Mouse (Mus musculus) testis, postnatal 14 days (tissue): ENCODE measurements around the gene Apol8.
"Not testable (repeated sequence)": the region's sequence is repeated elsewhere in the genome, so short reads cannot be mapped to it uniquely, and the experiment has no call there.

ENCODE experiments used
- DNase-seq: peaks from one replicate; pipeline ENCODE4 v3.0.0; 2021; ENCODE audit warnings: low spot score

Gene Apol8

DNA sequence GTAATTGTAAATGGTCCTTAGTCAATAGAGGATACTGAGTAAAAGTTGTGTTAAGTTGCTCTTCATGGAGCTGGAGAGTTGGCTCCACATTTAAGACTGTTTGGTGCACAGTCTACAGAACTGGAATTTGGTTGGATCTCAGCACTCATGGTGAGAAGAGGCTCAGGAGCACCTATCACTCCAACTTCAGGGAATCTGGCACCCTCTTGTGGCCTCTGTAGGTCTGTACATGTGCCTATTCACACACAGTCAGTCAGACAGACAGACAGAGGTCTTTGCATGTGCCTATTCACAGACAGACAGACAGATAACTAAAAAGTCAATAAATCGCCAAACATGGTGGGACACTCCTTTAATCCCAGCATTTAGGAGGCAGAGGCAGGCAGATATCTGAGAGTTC lies 6.3 kb downstream of the Apol8 start:
- no peak for DNase-seq

DNA sequence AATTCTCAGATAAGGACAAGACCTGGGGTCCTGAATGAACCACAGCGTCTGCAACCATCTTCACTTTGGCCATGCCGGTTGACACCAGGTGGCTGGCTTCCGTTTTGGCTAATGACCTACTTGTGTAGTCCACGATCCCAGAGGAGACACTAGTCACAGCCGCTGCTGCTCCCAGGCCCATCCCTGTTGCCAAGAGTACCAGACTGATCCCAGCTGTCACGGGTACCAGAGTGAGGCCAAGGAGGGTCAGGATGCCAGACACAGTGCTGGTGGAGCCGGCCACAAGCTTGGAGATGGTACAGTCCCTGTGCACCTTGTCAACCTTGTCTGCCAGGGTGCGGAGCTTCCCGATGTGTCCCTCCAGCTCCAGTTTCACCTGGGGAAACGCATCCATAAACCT lies 7.1 kb downstream of the Apol8 start:
- DNase-seq, result no peak

DNA sequence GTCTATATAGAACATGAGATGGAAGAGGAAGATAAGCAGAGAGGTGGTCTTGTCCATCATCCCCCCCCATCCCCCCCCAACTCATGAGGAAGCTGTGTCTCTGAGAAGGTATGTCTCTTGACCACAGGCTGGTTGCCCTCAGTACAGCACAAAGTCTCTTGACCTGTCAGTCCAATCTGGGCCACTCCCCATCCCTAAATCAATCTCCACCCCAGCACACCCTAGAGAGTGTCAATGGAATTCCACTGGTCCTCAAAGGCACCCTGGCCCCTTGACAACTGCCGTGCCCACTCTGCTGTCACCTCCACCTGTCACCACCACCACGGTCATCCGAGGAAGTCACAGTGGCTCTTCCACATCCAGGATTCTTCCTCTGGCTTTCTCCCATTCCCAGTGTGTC lies 8.4 kb downstream of the Apol8 start:
- DNase-seq, result no peak

DNA sequence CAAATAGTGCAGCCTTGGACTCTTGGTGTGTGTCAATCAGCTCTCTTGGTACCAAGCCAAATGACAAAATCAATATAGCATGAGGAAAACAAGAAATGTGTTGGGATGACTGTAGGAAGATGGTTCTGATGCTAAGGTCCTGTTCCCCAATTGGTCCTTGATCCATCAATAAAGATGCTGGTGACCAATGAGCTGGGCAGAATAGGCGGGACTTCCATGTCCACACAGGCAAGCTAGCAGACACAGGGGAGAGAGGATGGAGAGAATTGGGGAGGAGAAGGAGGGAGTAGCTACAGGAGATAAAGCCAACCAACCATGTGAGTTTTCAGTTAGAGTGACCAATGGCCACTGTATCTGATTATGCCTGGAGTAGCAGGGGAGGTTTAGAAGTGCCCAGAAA lies 10.5 kb downstream of the Apol8 start:
- DNase-seq, result no peak

DNA sequence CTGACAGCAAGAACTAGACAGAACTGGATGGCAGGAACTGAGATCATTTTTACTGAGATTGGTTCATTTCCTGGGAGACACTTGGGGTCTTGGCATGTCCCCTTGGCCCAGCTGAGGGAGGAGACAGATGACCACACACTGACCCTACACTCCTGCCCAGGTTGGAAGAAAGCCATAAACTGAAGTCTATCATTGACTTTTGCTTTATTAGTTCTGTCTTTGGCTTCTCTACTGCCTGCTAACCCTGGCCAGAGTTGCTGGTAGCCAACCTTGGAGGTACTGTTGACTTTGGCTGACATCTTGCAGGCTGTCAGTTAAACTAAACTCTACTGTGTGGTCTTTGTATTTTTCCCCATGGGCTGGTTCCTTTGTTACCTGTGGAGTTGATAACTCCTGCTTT lies 11.7 kb downstream of the Apol8 start:
- no peak for DNase-seq

DNA sequence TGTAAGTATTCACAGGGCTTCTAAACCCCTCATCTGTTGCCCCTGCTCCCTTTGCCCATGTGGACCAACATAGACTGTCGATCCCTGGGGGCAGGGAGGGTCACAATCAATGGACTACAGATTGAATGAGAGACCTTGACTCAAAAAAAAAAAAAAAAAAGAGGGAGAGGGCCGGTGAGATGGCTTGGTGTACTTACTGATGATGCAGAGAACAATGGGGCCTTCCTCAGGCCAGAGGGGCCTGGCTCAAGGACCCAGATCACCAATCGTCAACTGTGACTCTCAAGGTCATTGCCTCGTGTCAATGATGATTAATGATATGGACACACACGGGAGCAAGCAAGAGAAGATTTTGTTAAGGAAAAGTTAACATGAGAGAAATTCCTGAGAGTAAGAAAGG lies 12.2 kb downstream of the Apol8 start:
- no peak for DNase-seq

DNA sequence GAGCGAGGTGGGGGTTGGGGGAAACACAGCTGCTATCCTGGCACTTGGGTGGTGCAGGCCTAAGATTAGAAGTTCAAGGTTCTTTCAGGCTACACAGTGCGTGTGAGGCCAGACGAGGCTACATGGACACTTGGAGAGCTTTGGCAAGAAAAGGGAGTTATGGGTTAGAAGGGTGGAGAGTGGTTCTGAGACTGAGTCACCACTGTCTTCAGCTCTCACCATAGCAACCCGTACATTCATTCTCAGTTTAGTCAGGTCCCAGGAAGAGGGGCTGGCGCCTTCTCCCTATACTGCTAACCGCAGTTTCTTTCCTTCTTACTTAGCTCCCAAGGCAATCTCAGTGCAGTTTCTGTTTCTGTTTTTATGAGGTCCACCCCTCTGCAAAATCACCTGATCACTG lies 15.2 kb downstream of the Apol8 start:
- not testable (repeated sequence) for DNase-seq

DNA sequence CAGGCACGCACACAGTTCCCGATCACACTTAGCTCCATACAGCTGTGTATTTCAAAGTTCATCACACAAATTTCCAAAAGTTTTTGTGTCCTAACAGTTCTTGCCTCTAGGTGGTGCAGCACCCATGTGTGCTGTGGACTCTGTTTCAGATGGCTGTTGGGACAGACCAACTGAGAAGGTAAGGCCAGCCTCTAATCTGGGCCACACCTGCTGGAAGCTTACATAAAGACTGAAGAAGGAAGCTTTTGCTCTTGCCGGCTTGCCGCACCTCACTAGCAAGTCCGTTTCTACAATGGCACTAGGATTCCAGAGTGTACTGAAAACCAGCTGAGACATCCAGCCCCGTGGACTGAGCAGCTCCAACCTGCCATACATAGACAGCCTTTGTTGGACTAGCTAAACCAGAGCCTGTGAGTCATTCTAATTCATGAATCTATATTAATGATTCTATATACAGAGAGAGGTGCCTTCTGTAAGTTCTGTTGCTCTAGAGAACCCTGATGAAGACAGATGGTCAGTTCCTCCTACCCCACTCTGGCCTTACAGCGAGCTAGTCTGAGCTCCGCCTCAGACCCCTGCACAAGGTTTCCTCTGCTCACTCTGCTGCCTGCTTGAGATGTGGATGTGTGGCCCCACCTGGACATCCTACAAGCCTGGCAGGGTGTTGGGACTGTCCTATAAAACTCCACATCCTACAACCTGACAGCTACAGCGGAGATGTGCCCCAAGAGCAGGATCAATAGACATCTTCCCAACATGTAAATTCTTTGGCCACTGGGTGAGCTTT lies 16.1 kb downstream of the Apol8 start:
- no peak for DNase-seq

DNA sequence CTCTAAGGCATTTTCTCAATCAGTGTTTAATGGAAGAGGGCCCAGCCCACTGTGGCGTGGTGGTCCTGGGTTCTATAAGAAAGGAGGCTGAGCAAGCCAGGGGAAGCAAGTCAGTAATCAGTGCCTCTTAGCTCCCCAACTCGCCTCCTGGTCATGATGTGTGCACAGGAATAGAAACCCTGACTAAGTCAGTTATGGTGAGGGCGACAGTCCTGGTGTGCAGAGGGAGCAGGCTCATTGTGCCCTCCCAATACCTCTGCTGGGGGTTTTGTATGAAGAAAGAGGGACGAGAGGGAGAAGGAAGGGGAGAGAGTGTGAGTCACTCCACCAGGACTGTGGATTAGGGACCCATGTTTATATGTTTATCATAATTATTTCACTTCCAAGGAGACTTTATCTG lies 22.9 kb downstream of the Apol8 start:
- not testable (repeated sequence) for DNase-seq

DNA sequence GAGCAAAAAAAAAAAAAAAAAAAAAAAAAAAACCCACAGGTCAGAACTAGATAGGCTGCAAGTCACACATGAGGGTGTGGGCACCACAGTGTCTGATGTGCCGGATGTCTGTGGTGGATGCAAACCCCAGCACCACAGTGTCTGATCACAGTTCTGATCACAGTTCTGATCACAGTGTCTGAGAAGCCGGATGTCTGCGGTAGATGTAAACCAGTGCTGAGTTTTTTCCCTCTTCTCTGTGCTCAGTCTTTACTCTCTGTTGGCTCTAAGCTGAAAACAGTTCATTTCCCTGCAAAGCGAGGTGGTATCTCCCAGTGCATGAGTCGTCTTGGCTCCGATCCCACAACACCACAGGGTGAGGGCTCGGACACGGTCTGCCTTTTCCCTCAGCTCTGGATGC lies 23.4 kb downstream of the Apol8 start:
- not testable (repeated sequence) for DNase-seq

DNA sequence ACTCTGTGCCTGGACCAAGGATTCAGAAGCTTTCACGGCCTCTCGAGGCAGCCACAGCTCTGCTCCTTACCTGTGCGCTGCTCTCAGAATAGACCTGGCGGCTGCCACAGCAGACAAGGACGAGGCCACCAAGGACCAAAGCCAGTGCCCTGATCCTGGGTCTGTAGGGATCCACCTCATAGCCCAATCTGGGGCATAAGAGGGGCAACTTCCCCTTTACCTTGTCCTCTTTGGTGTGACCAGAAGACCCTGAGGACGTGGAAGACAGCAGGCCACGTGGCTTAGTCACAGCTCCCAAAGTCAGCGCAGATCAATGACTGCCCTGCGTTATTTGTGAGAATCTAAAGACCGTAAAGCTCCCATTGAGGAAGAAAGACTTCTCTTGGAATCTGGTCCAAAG lies 24.0 kb downstream of the Apol8 start:
- DNase-seq, result not testable (repeated sequence)

DNA sequence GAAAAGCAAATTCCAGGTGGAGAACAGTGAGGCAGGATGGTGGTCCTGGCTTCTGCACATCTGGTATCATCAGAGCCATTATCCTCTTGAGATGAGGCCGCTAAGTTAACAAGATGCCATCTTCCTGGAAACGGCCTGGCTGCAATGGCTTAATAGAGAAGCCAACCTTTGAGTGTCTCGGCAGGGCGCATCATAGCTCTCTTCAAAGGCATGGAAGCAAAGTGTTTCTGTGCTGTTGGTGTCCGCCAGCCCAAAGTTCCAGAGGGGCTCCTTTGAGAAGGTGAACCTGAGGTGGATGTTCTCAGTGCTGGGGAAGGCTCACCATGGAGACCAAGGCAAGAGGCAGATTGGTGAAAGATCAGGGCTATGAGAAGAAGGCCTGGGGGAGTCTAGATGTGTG lies 25.2 kb downstream of the Apol8 start:
- DNase-seq, result no peak

DNA sequence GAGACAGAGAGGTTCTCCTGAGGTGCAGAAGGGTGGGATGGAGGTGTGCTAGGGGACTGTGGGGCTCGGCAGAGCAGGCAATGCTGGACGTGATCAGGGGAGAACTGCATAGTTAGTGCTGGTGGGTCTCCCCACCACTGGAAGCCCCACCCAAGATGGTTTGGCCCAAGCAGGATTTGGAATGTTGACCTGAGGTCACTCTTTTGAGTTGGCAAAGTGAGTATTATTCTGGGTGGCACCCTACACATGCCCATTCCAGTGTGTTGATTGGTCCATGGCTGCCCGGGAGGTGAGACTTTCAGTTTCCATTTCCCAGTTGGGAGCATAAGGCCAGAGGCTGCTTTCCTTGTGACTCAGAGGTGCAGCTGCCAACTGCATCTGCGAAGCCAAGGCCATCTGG lies 28.1 kb downstream of the Apol8 start, which contains the start of gene Apol9b:
Apol9b (plus strand) TSS at position 301 of the 400 bp plus-strand sequence.
- DNase-seq, result not testable (repeated sequence)

DNA sequence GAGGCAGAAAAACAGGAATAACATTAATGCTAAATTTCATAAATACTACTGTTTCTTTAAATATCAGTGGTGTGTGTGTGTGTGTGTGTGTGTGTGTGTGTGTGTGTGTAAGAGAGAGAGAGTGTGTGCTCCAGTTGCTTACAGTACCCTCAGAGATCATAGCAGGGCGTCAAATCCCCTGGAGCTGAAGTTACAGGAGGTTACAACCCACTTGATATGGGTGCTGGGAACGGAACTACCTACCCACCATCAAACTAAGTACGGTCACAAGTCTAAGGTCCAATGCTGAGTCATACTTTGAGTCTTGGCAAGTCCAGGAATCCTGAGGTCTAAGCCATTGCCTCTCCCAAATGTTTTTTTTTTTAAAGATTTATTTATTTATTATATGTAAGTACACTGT lies 29.1 kb downstream of the Apol8 start:
- DNase-seq, result not testable (repeated sequence)

DNA sequence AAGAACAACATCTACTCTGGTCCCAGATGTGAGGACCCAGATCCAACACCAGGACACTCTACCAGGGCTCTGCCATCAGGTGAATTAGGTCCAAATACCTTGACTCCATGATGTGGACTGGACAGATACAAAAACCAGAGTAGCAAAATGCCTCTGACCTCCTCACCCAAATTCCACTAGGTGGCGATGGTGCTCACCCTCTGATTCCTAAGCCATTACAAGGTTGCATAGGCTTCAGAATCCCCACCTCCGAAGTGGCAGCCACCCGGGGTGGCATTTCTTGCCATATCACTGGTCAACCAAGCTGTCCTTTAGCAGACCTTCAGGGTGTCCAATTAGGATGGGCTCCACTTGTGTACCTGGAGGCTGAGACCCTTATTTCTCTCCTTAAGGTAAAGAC lies 29.7 kb downstream of the Apol8 start:
- DNase-seq, result not testable (repeated sequence)

DNA sequence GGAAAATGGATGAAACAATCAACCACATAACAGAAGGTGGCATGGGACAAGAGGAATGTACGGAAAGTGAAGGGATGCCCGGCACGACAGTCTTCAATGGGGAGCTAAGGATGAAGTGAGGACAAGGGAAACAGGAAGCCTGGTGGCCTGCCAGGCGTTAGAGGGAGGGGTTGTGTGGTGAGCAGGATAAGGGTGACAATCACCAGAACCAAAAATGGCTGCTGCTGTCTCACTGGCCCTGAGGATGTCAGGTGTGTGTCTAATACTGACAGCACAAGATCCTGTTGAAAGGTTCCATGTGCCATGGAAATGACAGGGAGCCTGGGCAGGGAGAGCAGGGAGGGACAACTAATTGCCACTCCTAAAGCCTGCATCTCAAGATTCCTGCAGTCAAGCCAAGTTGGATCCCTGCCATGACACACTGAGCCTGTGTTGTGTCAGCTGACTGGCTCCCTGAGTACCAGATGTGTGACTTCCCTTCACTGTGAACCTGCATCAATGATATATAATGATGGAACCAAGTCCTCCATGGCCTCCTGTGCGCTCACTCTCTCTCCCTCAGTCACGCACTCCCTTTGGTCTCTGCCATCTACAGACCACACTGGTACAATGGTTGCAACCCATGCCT lies 31.3 kb downstream of the Apol8 start:
- DNase-seq, result not testable (repeated sequence)

DNA sequence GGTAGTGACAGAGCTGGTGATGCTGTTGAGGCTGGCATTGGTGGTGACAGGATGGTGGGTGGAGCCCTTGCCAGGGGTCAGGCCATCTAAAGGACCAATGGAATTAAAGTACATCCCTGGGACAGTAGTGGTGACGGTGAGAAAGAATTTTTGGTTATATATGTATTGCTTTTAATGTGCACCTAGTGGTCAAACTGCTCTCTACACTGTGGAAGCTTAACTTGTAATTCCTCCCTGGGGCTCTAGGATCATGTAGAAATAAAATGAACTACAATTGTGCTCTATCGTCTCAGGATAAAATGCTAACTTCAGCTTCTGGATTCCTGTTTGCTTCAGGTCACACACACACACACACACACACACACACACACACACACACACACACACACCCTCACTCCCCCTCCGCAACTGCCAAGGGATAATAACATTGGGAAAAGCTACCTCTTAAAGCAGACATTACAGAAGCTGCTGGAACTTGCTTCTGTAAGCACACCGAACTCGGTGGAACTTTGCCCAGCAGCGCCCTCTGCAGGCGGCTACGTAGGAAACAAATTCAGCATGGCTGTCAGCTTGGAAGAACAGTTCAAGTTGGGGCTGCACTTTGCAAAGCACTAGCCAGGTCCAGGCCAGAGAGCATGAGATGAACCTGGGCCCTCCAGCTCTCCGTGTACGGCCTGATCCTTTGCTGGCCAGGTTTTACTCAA lies 32.4 kb downstream of the Apol8 start:
- DNase-seq, result not testable (repeated sequence)

DNA sequence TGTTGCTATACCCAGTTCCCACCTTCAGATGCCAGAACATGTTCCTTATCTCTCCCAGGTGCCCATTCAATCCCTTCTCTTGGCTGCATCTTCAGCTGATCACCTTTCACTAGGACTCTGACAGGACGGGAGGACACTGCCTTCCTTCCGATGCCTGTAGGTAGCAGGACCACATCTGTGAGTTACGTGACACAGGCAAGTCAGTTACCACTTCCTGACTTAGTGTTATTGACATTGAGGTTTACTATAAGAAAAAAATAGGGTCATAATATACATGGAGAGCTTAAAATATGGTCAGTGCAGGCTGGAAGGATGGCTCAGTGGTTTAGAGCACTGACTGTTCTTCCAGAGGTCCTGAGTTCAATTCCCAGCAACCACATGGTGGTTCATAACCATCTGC lies 35.3 kb downstream of the Apol8 start:
- not testable (repeated sequence) for DNase-seq

DNA sequence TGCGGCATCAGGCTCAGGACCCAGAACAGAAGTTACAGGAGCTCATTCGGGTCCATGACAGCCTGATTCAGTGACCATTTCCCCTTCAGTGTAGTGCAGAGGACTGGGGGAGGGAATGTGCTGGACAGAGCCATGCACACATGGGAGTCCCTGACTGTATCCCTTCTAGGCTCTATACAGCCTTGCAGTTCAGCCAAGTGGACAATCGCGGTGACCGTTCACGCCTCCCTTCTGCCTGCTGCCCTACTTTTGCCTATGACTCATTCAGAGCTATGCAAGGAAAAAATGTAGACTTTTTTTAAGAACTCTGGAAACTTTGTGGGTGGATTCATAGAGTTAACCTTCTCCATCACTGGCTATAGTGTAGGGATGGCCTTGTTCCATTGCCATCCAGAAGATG lies 38.6 kb downstream of the Apol8 start:
- DNase-seq, result not testable (repeated sequence)

DNA sequence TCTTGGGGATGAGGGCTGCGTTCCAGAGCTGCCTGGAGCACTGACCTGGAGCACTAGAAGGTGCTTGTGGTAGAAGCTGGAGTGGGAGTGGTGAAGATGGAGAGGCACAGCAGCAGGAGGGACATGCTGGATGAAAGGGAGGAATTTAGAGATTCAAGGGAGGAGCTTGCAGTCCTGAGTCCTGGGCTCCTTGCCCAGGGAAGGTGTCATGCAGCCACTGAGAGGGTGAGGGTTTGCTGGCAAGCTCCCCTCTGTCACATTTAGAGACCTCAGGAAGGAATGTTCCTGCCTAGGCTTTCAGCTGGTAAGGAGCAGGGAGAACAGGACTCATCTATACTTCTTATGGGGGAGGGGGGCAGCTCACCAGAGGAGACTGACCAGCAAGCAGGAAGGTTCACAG lies 47.9 kb downstream of the Apol8 start:
- DNase-seq, result not testable (repeated sequence)

DNA sequence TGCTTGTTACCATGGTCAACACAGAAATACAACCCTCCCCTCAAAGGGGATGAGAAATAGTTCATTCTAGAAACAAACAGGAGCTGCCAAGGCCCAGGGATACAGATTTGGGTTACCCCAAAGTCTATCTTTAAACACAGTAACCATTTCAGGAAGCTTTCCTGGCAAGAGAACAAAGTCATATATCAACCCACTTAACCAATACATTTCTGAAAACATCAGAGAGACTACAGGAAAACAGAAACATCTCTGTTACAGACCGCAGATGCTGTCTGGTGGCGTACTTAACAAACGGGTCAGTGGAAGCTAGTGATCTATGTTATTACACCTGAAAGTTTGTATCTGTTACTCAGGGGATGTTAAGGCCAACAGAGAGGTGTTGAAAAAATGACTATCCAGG lies 51.5 kb downstream of the Apol8 start:
- not testable (repeated sequence) for DNase-seq

DNA sequence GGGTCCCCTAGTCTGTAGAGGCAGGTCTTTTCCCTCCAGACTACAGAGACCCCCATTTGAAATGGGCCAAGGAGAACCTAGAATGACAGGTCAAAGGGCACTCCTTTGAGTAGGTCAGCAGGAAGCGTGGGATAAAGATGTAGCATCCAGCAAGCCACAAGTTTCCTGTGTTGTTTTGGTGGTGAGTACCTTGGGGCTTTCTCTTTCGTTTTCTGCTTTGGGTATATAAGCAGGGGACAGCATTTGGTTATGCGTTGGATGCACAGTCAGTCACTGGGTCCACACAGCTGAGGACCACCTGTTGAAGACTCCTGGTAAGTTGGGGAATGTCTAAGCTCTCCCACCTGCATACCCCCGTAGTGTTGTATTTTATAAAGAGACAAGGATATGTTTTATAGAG lies 58.1 kb downstream of the Apol8 start, which contains the start of gene Apol7e:
Apol7e (plus strand) TSS at position 202 of the 400 bp plus-strand sequence.
- DNase-seq, result not testable (repeated sequence)
